Mouse (Mus musculus) megakaryocyte, embryonic 14.5 days (primary cell): ENCODE results near the gene Hcfc2. TPM values are rescaled to one million over a fixed set of nuclear protein-coding genes. Genes with fewer than 3 reads are reported as not detected.

ENCODE experiments used
- H3K27me3 ChIP-seq: replicated peaks from 2 replicates; pipeline ENCODE3; 2012; ENCODE audit warnings: inconsistent platforms
- H3K36me3 ChIP-seq: replicated peaks from 2 replicates; pipeline ENCODE3; 2012; ENCODE audit warnings: low read length, inconsistent platforms, mixed read lengths
- H3K4me1 ChIP-seq: 2 replicates; pipeline ENCODE4 v1.6.1; 2012; ENCODE audit warnings: inconsistent platforms
- H3K4me3 ChIP-seq: replicated peaks from 2 replicates; pipeline ENCODE3; 2012; ENCODE audit warnings: moderate library complexity, mild to moderate bottlenecking, inconsistent platforms
- H3K9me3 ChIP-seq: 2 replicates; pipeline ENCODE4 v1.6.1; 2012; ENCODE audit warnings: inconsistent platforms
- FLI1 ChIP-seq: IDR thresholded peaks from 2 replicates; pipeline ENCODE4 v1.6.1; 2012; ENCODE audit warnings: low read length, inconsistent platforms, mixed read lengths
- GATA1 ChIP-seq: IDR thresholded peaks from 3 replicates; pipeline ENCODE4 v1.6.1; 2012; ENCODE audit warnings: mixed read lengths, low read length, inconsistent platforms, borderline replicate concordance
- polyA plus RNA-seq: library from polyadenylated mRNA; stranded (reverse); fragments of >175 nt; gene quantifications from 2 replicates; pipeline ENCODE4 v1.2.3, GENCODE M21; 2012; ENCODE audit warnings: low replicate concordance; ENCODE audit not compliant: insufficient read depth

Hcfc2 gene
- polyA plus RNA-seq, 1 experiment, result 2.9 TPM

DNA sequence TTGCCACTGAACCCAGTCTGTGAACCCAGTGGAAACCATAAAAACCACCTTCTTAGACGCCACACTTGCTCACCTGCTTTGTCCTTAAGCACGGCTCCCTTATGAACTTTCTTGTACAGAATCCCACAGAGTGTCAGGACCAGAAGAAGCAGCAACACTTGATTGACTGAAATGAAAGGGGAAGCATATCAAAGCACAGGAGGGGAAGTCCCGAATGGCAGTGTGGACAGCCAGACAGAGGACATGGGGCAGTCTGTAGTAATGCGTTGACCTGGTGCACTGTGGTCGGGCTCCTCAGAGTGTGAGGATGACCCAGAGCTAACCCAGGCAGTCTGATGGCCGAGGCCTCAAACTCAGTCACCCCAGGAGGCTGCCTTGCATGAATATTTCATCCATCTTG lies 25.8 kb upstream of the Hcfc2 start:
- Histone ChIP-seq H3K9me3 (no peaks in the 10 kb centered on the region), H3K4me3 (peak overlapping the region; percentile 21), H3K27me3 (peaks cover 1% of the 10 kb centered on the region), H3K36me3 (no peaks in the 10 kb centered on the region), H3K4me1 (peaks cover 32% of the 10 kb centered on the region)
- no peak for TF ChIP-seq FLI1
- no peak for TF ChIP-seq GATA1

- TF ChIP-seq GATA1 (no peak), FLI1 (no peak)
- Histone ChIP-seq H3K9me3 (no peaks in the 10 kb centered on the region; the same call in 1 of the 2 replicates), H3K4me3 (peak overlapping the region; percentile 7), H3K27me3 (peaks cover 4% of the 10 kb centered on the region), H3K4me1 (peaks cover 11% of the 10 kb centered on the region), H3K36me3 (no peaks in the 10 kb centered on the region)
Measured at GRCm38 (mm10) chr10:82676949-82677348, 19.0 kb upstream of the Hcfc2 start.

DNA sequence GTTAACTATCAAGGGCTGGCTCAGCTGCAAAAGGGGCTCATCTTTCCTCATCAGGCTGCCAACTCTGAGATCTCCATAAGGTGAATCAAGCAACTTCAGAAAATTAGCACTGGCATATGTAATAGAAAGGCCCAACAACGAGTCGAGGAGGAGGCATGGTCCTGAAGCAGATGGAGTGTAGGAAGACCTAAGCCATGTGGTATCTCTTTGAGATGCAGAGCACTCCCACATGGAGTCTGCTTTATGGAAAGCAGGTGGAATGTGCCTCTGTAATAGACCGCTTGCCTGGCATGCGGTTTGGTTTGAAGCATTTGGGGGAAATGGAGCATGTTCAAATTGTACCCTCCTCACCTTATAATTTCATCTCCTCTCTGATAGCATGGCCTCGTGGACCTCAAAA lies 15.2 kb upstream of the Hcfc2 start:
- TF ChIP-seq GATA1 (no peak), FLI1 (no peak)
- Histone ChIP-seq H3K36me3 (peaks cover 10% of the 10 kb centered on the region), H3K4me1 (peaks cover 11% of the 10 kb centered on the region), H3K9me3 (peaks cover 20% of the 10 kb centered on the region), H3K27me3 (peaks cover 4% of the 10 kb centered on the region), H3K4me3 (no peak overlapping the region)

DNA sequence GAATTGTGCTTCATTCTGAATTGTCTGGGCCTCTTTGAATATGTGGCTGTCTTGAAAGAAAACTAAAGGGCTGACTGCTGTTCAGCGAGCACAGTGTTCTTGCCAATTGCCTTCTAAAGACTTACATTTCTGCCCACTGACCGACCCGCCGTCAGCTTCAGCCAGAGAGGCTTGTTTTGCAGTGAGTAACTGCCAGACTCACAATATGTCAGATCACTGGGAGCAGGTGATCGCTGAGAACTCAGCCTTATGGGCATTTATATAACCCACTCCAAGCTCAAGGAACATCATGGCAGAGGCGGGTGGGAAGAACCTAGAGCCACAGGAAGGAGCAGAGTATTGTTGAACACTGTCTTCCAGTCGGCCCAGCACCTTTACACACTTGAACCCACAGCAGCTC lies 14.3 kb upstream of the Hcfc2 start:
- Histone ChIP-seq H3K4me3 (no peak overlapping the region), H3K27me3 (peaks cover 4% of the 10 kb centered on the region), H3K9me3 (peaks cover 25% of the 10 kb centered on the region), H3K4me1 (peaks cover 19% of the 10 kb centered on the region), H3K36me3 (peaks cover 12% of the 10 kb centered on the region)
- TF ChIP-seq FLI1, result no peak
- no peak for TF ChIP-seq GATA1

GRCm38 (mm10) chr10:82685440-82685839 lies 10.5 kb upstream of the Hcfc2 start:
- H3K4me1 ChIP-seq, result peaks cover 48% of the 10 kb centered on the region
- H3K4me3 ChIP-seq, result peak overlapping the region; percentile 56
- peaks cover 12% of the 10 kb centered on the region for H3K36me3 ChIP-seq
- H3K27me3 ChIP-seq, result peaks cover 2% of the 10 kb centered on the region
- H3K9me3 ChIP-seq, result peaks cover 25% of the 10 kb centered on the region
- TF ChIP-seq GATA1 (no peak), FLI1 (no peak)

DNA sequence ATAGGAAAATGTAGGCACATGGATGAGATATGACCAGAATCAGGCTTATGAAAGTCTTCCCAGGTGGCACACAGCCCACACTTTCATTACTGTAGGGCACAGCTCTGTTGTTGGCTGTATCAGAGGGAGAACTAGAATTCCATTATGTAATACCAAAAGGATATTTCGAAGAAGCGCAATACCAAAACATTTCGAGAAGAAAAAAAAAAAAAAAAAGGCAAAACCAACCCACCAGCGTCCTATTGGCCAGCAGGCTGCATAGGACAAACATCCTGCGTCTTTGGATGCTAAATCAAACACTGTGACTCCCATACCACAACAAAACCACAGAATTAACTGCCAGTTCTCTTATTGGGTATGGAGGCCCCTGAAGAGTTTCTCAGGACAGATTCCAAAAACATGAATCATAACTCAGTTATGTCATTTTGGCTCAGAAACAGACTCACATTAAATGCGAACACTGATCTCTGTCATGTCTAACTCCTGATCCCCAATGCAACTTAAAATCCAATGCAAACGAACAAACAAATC lies 6.2 kb upstream of the Hcfc2 start:
- Histone ChIP-seq H3K36me3 (peaks cover 9% of the 10 kb centered on the region), H3K9me3 (peaks cover 15% of the 10 kb centered on the region), H3K4me3 (no peak overlapping the region), H3K27me3 (peaks cover 7% of the 10 kb centered on the region), H3K4me1 (peaks cover 75% of the 10 kb centered on the region)
- TF ChIP-seq GATA1 (no peak), FLI1 (no peak)

DNA sequence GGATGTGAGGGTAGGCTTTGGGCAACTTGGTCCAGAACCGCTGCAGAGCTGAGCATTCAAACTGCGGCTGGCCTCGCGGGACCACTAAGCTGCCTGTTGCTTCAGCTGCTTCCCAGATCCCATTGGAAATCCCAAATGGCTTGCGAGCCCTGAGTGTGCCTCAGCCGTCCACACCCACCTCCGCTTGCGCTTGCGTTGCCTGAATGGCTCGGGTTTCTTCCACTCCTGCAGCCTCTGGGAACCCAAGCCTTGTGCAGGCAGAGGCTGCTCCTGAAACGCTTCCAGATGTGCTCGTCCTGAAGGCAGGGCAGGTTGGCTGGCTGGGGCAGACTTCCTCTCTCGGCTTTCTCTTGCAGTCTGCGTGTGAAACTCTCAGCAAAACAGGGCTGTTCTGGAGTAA lies 5.5 kb upstream of the Hcfc2 start, which contains the start of gene Glt8d2:
Glt8d2 (minus strand) TSS at position 157 of the 400 bp plus-strand sequence.
- Histone ChIP-seq H3K9me3 (peaks cover 7% of the 10 kb centered on the region), H3K36me3 (peaks cover 4% of the 10 kb centered on the region), H3K4me1 (peaks cover 80% of the 10 kb centered on the region), H3K27me3 (peaks cover 7% of the 10 kb centered on the region), H3K4me3 (peak within 1 kb of the TSS; percentile 72)
- TF ChIP-seq GATA1 (no peak), FLI1 (no peak)

- Histone ChIP-seq H3K9me3 (no peaks in the 10 kb centered on the region), H3K4me1 (peaks cover 73% of the 10 kb centered on the region), H3K4me3 (peak overlapping the region; percentile 78), H3K36me3 (peaks cover 12% of the 10 kb centered on the region), H3K27me3 (peaks cover under 1% of the 10 kb centered on the region)
- TF ChIP-seq GATA1 (no peak), FLI1 (no peak)
Measured at GRCm38 (mm10) chr10:82696453-82697079, 606 bp downstream of the Hcfc2 start.

DNA sequence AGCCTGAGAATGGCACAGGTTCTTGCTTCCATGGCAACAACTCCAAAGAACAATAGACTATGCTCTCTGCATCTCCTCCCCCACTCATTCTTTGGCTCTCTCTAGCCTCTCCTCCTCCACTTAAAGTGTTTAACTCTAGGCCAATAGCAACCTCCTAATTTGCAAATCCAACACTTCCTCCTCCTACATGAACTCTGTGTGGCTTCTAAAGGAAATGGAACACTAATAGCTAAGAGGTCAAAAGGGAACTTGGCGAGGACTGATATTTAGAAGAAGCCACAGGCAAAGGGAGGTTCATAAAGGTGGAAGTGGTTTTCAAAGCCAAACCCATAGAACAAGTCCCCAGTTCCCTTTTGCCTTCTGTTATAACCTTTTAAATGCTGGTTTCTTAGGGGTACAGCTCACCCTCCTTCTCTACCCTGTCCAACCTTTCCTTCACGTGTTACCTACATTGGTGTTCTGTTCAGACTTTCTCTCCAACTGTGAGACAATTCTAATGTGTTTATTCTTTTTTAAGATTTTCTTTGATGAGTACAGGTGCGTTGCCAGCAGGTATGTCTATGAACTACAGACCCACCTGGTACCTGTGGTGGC lies 1.4 kb downstream of the Hcfc2 start:
- peaks cover 72% of the 10 kb centered on the region for H3K4me1 ChIP-seq
- no peaks in the 10 kb centered on the region for H3K9me3 ChIP-seq
- H3K27me3 ChIP-seq, result no peaks in the 10 kb centered on the region
- TF ChIP-seq GATA1 (no peak), FLI1 (no peak)
- peaks cover 21% of the 10 kb centered on the region for H3K36me3 ChIP-seq
- peak overlapping the region; percentile 79 for H3K4me3 ChIP-seq

DNA sequence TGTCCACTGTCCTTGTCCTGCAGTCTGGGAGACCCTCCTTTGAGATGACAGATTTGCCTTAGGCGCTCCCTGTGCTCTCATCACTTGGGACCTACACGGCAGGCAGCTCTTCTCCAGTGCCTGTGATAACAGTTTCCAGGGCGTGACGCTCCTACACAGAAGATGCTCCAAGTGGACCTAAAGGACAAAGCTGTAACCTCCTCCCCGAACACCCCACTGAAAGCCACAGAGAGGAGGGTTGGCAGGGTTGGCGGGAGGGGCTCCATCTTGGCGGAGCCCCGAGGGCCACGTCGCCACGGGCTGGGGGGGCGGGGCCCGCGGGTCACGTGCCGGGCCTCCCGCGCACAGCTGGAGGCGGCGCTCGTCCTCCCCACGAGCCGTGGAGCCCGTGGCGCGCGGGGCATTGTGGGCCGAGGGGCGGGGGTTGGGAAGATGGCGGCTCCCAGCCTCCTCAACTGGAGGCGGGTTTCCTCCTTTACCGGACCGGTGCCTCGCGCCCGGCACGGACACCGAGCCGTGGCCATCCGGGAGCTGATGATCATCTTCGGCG lies 2.8 kb downstream of the Hcfc2 start:
- H3K36me3 ChIP-seq, result peaks cover 30% of the 10 kb centered on the region
- H3K4me3 ChIP-seq, result peak overlapping the region; percentile 98
- H3K9me3 ChIP-seq, result no peaks in the 10 kb centered on the region
- H3K4me1 ChIP-seq, result peaks cover 71% of the 10 kb centered on the region
- H3K27me3 ChIP-seq, result no peaks in the 10 kb centered on the region
- no peak for TF ChIP-seq FLI1
- TF ChIP-seq GATA1, result no peak
